Mouse (Mus musculus) G1E-ER4 (cell line): ENCODE measurements around the gene 5730596B20Rik. TPM values are rescaled to one million over a fixed set of nuclear protein-coding genes. Genes with fewer than 3 reads are reported as not detected.

Experiments
- GATA1 ChIP-seq: IDR thresholded peaks from one replicate; pipeline ENCODE4 v1.8.0; 2012; ENCODE audit warnings: low read length, inconsistent platforms
- polyA plus RNA-seq: library from polyadenylated mRNA; stranded (reverse); fragments of >175 nt; gene quantifications from 2 replicates; pipeline ENCODE4 v1.2.3, GENCODE M21; 2012

The 5730596B20Rik gene
- polyA plus RNA-seq, 1 experiment, result not detected

- no peak for TF ChIP-seq GATA1
Measured at GRCm38 (mm10) chr6:52180213-52180710, 3.0 kb downstream of the 5730596B20Rik start.

- no peak for TF ChIP-seq GATA1
Measured at GRCm38 (mm10) chr6:52180726-52181125, 3.4 kb downstream of the 5730596B20Rik start.

- no peak for TF ChIP-seq GATA1
Measured at GRCm38 (mm10) chr6:52182030-52182429, 4.7 kb downstream of the 5730596B20Rik start.

- no peak for TF ChIP-seq GATA1
Measured at GRCm38 (mm10) chr6:52182793-52183192, 5.5 kb downstream of the 5730596B20Rik start.

- no peak for TF ChIP-seq GATA1
Measured at GRCm38 (mm10) chr6:52183311-52184080, 6.2 kb downstream of the 5730596B20Rik start.

GRCm38 (mm10) chr6:52184668-52185067, 7.4 kb downstream of the 5730596B20Rik start:
- TF ChIP-seq GATA1, result no peak

- no peak for TF ChIP-seq GATA1
Measured at GRCm38 (mm10) chr6:52185222-52185621, 7.9 kb downstream of the 5730596B20Rik start.

GRCm38 (mm10) chr6:52185834-52186233, 8.5 kb downstream of the 5730596B20Rik start:
- no peak for TF ChIP-seq GATA1

GRCm38 (mm10) chr6:52186500-52186899, 9.2 kb downstream of the 5730596B20Rik start:
- no peak for TF ChIP-seq GATA1

GRCm38 (mm10) chr6:52189172-52189591, 11.9 kb downstream of the 5730596B20Rik start:
- TF ChIP-seq GATA1, result no peak

GRCm38 (mm10) chr6:52189909-52190308, 12.6 kb downstream of the 5730596B20Rik start:
- no peak for TF ChIP-seq GATA1

- no peak for TF ChIP-seq GATA1
Measured at GRCm38 (mm10) chr6:52190410-52190809, 13.1 kb downstream of the 5730596B20Rik start.

- no peak for TF ChIP-seq GATA1
Measured at GRCm38 (mm10) chr6:52190906-52191810, 13.9 kb downstream of the 5730596B20Rik start, which contains the start of gene Hoxa4. TSS of gene Hoxa4 (minus strand) at chr6:52191753.

- TF ChIP-seq GATA1, result no peak
Measured at GRCm38 (mm10) chr6:52191860-52192550, 14.7 kb downstream of the 5730596B20Rik start.

GRCm38 (mm10) chr6:52194690-52195089, 17.4 kb downstream of the 5730596B20Rik start:
- no peak for TF ChIP-seq GATA1
